Mouse (Mus musculus): ENCODE results near the gene Nudt14. TPM values are rescaled to one million over a fixed set of nuclear protein-coding genes. Genes with fewer than 3 reads are reported as not detected.

Nudt14 gene
- 1 to 10 TPM; 8.2 to 9.2 TPM for total RNA-seq (2021)
- long read RNA-seq, experiment 1, transcript Nudt14-202 (5 exons, 1,241 nt): major isoform, 9 of 10 reads
- long read RNA-seq, experiment 1, partial matches to known transcripts: 0 of 10 reads
- long read RNA-seq, experiment 1, other reads (novel, unspliced or antisense): 0 of 10 reads
- long read RNA-seq, experiment 2, partial matches to known transcripts: 0 of 8 reads
- long read RNA-seq, experiment 2, other reads (novel, unspliced or antisense): 2 of 8 reads

DNA sequence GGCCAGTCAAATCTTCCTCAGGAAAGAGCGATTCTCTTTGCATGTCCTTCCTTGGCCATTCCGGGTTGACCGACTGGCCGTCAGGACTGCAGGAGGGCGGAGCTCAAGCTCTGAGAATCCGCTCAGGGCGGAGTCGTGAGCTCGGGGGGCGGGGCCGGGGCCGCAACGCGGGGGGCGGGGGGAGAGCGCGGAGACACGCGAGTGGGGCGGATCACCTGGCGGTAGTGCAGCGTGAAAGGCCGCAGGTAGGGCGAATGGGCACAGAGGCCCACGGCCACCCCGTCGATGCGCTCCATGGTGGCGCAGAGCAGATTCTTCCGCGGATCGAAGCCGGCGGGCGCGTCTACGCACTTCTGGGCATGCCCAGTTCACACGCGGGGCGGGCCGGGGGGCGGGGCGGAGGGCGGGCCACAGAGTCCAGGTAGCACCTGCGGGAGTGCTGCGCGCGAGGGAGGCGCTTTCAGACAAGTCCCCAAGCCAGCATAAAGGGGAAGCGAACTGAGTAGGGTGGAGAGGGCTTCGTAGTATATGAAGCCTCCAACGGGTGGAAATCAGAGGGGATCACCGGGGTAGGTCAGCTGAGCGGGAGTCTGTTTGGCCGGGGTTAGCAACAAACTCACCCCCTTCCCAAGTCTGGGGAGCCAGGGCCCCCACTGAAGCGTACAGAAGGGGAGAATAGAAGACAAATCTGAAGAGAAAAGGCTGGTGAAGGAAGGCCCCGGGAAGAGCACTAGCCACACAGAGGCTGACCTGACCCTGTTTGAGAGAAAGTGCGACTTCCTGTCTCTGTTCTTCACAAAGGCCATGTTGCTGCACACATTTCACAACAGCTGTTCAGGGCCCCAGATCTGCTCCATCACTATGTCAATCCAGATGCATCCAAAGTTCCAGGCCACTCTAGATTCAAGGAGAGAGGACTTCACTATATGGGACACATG lies at the start of gene Nudt14:
TSS of gene Nudt14 (minus strand) at position 349 of the 938 bp plus-strand sequence.
- peak; percentile 86 to 88 for DNase-seq

- DNase-seq: no peak
These were observed 49.5 kb upstream of the Nudt14 start for GRCm38 (mm10) chr12:112991444-112991843.

DNA sequence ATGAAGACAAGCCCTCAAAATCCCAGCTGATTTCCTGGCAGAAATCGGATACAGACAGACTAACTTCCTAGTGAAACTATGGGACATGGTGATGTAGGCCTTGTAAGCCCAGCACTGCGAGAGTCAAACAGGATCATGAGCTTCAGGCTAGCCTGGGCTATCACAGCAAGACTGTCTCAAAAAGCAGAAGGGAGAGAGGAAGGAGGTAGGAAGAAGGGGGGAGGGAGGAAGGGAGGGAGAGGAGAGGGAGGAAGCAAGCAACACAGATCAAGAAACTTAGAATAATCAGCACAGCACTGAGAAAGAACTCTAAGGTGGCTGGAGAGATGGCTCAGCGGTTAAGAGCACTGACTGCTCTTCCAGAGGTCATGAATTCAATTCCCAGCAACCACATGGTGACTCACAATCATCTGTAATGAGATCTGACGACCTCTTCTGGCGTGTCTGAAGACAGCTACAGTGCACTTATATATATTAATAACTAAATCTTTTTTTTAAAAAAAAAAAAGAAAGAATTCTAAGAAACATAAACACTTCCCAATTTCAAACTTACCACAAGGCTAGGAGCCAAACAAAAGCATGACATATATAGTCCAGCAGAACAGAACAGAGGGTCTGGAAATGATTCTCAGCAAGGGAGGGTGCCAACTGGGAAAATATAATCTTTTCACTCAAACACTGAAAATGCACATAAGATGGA lies 48.9 kb upstream of the Nudt14 start:
- DNase-seq: no peak

- peak; percentile 27 to 69 for DNase-seq
These were observed 46.0 kb upstream of the Nudt14 start for GRCm38 (mm10) chr12:112987877-112988276.

GRCm38 (mm10) chr12:112985346-112985745 lies 43.4 kb upstream of the Nudt14 start:
- DNase-seq: no peak

DNA sequence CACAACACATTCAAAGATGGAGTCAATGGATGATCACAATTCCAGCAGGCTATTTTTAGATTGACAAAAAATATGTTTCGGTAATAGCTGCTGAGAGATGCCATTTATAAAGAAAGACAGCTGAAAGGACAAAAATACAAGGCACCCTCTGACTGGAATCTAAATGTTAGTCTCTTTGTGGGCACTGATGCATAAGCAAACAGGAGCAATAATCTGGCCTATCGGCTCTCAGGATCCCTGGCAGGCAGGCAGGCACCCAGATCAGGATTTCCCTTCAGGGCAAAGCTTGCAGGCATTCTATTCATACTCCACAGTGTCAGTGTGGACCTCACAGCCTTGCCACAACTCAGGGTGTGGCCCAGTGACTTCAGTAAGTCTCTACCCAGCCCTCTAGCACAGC lies 40.1 kb upstream of the Nudt14 start:
- no peak for DNase-seq

DNA sequence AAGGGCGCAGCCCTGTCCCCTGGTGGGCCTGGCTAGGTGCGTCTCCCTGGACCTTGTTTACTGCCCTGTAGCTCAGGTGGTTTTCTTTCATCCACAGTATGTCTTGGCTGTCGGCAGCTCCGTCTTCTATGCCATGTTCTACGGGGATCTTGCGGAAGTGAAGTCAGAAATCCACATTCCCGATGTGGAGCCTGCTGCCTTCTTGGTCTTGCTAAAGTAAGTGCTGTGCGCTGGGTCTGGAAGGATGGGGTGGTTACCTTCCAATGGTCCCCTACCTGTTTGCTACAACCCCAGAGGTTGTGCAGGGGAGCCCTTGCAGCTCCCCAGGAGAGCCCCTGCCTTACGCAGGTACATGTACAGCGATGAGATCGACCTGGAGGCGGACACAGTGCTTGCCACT lies 35.2 kb upstream of the Nudt14 start:
- no peak for DNase-seq

DNA sequence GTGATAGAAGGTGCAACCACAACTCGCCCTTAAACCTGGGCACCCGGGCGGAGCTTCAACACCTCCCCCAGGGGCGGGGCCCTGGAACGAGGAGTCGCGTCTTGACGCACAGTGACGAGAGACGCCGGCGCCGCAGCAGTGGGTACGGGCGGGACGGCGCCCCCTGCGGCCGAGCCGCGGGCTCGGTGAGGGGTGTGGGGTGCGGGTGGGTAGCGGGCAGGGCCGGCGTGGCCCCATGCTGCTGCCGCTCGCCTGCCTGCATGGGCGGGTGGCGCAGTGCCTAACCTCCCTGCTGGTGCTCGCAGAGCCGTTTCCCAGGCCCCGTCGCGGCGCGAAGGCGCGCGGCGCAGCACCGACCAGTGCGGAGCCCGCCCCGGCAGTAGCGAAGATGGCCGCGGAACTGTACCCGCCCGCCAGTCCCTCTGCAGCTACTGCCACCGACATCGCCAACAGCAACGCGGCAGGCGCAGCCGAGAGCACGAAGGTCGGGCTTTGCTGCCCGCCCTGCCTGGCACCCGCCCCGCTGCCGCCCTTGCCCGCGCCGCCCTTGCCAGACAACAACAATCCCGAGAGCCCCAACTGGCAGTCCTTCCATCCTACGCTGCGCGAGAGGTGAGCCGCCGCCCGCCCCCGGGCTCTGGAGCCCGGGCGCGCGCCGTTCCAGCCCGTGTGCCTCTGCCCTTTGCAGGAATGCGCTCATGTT lies 34.6 kb upstream of the Nudt14 start, which contains the start of gene Btbd6:
TSS of gene Btbd6 (plus strand) at position 112 of the 703 bp plus-strand sequence.
- DNase-seq: peak; percentile 90 to 92

- no peak for DNase-seq
These were observed 32.8 kb upstream of the Nudt14 start for GRCm38 (mm10) chr12:112974736-112975135.

DNA sequence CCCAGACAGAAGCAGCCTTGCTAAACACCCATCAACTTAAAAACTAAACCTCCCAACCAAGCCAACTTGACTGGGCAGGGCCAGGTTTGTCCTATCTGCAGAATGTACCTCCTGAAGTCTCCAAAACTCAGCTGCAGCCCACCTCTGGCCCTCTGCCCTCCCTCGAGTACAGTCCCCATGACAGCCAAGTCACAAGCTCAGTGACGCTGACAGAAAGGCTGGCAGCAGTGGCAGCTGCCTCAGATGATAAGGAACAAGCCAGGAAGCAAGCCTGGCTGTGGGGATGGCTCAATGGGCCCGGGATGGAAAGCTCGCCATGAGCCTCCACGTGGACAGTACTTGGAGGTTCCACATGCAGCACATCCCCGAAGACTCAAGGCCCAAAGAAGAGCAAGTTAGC lies 27.7 kb upstream of the Nudt14 start:
- DNase-seq: peak in 1 of 2 experiments; percentile 34

DNA sequence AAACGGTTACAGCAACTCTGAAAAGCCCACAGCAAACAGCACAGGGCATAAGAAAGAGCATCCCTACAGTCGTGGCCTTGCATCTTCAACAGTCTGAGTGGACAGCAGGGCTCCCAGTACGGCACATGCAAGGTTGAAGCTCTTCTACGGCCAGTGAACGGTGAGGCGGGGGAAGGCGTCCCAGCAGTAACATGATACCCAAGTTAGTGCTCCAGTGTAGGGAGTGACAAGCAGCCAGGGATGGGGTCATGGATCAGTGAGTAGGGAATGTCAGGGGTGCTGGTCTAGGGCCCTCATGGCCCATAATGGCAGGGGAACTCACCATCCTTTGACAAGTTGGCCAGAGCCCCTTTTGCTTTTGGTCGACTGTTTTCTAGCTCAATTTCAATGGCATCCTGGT lies 27.0 kb upstream of the Nudt14 start:
- no peak for DNase-seq

DNA sequence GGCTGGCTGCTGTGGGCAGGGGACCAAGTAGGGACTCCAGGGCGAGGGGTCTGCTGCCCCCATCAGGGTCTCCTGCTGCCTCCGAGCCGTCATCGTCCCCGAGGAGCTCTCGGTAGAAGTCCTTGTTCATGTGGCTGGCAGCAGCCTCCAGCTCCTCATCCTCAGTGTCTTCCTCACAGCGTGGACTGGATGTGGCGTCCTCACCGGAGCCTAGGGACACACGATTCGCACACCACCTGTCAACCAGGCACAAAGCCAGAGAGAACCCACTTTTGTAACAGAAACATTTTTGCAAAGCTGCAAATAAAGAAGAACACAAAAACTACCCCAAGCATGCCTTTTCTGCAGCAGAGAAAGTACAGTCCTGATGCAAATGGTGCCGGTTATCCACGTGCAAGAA lies 23.9 kb upstream of the Nudt14 start:
- no peak for DNase-seq

DNA sequence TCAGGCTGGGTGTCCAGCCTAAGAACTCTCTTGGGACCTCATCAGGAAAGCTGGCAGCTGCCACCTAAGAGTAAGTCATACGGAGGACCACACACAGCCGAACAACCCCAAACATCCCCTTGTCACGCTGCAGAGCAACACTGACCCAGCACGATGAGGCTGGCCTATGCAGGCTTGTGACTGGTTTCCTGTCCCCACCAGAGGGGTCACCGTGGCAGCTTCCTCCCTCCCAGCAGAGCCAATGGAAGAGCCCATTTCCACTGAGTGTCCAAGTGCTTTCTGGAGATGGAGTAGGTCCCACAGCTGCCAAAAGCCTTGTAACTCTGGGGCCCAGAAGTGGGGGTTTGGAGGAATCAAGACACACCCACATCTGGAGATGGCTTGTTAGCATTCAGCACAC lies 19.9 kb upstream of the Nudt14 start:
- DNase-seq: no peak

DNA sequence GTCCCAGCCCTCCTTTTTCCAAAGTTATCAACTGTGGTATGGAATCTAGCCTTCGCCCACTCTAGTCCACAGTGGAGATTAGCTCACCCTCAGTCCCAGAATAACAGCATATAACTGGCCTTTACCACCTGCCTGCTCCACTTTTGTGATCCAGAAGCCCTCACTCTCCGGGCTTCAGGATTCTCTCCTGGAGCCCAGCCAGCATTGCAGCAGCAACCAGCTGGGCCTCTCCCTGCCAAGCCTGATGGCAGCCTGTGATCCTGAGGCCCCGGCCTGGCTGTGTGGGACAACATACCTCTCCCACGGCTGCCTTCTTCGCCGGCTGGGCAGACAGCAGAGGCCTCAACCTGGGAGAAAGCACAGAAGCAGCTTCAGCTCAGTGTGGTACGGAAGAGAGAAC lies 19.5 kb upstream of the Nudt14 start:
- DNase-seq: peak; percentile 70 to 72

DNA sequence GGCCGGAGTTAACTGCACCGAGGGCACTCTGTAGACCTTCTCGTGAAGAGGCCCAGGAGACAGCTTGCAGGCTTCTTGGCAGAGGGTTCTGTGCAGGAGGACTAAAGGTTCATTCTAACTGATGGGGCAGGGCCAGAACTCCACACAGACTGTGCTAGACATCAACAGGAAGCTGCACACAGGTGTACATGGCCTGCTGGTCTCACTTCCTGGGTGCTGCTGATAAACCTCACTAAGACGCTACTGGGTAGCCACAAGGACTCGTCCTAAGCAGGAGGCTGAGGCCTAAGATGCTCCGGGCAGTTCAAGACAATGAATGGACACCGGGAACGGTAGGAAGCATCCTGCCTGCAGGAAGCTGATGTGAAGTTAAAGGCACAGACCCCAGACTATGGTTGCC lies 17.5 kb upstream of the Nudt14 start:
- DNase-seq: no peak

GRCm38 (mm10) chr12:112958303-112958702 lies 16.4 kb upstream of the Nudt14 start:
- peak; percentile 56 to 60 for DNase-seq

DNA sequence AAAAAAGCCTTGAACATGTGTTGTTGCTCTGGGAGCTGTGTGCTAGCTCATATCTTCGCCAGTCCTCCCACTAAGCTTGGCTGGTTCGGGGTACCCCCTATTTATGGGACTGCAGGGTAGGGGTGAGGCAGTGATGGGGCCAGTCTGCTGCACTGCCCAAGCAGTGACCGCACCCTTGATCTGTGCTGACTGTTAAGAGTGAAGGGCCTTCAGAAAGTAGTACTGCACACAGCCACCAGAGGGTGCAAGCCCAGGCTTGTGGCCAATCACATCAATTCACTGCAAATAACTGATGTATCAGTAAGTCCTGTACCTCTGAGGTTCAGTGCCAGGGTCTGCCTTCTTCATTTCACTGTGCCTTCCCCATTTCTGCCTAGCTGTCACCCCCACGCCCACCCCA lies 13.9 kb upstream of the Nudt14 start:
- peak; percentile 78 to 92 for DNase-seq

- DNase-seq: no peak
These were observed 11.1 kb upstream of the Nudt14 start for GRCm38 (mm10) chr12:112952926-112953565.

- peak; percentile 73 to 84 for DNase-seq
These were observed 10.5 kb upstream of the Nudt14 start for GRCm38 (mm10) chr12:112952433-112952832.

DNA sequence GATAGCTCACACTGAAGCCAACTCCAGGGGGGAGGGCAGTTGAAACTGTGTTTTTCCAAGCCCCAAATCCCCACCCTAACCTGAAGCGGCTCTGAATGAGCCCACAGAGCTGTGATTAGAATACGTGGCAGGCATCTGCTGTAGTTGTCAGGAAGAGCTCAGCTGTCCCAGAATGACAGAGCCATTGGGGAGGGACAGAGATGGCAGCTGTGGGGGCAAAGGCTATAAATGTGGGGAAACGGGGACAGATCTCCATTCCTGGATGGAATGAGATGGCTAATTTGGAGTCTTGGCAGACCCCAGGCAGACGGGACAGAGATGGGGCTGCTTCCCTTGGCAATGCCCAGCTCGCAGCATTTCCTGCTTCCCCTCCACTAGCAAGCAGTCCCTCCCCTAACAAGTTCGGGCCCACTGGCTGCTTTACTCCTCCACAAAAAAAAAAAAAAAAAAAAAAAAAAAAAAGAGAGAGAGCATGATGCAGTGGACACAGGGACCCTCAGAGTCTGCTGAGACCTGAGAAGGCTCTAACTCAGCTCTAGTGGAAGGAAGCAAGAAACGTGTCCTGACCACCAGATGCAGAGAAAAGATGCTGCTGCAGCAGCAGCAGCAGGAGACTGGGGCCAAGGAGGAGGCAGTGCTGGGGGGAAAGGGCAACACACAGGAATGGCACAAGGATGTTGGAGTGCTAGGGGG lies 9.4 kb upstream of the Nudt14 start:
- no peak for DNase-seq

GRCm38 (mm10) chr12:112950761-112951129 lies 8.8 kb upstream of the Nudt14 start:
- DNase-seq: no peak

Data from heart, adult 18-20 months (tissue).